Mouse (Mus musculus): ENCODE measurements at regions not wholly inside any gene's neighbourhood (a gene's known extent, or its start where the extent isn't known, plus 50 kb on each side); places are given as distances from the start of the nearest gene placed in this dataset.

DNA sequence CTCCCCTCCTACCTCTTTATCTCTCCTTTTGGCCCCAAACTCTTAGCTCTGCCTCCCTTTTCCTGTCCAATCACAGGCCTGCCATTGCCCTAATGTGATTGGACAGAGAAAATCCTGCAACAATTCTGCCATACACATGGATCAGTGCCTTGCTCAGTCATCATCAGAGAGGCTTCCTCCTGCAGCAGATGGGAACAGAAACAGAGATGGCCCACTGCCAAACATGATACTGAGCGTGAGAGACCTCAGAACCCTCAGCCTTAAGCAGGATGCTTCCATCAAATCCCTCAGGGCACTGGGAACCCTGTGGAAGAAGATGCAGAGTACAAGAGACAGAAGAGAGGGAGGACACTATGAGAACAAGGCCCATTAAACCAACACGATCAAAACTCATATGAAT lies 62.8 kb upstream of the Cacna2d3 start:
- no peak for DNase-seq (ENCODE audit: low read depth, low spot score)

DNA sequence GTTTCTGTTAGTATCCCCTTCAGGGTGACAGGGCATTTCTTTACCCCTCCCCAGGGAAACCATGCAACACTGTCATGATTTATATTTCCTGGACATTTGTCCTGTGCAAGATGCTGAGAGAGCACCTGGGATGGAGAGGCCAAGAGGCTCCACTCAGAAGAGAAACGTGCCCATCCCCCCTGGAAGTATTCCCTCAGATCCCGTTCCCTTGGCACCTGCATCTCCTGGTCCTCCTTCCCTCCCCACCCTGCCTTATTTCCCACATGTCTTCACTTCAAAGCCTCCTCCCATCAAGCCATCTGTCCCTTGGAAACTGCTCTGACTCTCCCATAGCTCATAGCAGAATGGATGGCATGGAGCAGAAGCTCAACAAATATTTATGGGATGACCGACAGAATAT lies 64.8 kb upstream of the Cacna2d3 start:
- no peak for DNase-seq (ENCODE audit: low read depth, low spot score)

DNA sequence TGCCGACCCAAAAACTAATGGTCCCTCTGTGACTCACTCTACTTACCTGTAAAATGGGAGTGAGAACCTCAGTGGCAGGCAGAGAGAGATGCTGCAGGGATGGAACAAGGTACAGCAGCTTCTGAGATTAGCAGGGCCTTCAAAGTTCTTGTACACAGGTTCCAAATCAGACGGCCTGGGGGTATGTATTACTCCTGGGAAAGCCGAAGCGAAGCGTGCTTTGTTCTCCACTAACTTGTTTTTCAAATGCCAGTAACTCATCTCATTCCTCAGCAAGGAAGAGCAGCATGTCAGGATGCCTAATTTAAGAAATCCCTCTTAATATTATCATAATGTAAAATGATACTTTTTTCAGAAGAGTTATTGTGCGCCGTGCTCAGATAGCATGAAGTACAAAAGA lies 66.1 kb upstream of the Cacna2d3 start:
- no peak for DNase-seq (ENCODE audit: low read depth, low spot score)

DNA sequence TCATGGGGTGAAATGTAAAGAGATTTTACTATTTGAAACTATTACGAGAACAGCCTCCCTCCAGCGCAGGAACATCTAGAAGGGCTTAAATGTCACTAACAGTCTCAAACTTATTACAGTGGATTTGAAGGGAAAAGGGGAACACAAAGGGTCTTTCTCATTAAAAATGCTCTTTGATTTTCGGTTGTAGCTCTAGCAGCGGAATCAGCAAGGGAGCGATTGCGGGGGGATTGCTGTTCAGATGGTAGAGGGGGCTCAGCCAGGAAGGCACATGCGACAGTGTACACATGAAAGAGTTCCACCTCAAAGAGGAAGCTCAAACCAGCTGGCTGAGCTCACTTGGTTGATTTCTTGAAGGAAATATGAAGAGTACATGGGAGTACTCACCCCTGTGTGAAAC lies 66.7 kb upstream of the Cacna2d3 start:
- no peak for DNase-seq (ENCODE audit: low read depth, low spot score)

DNA sequence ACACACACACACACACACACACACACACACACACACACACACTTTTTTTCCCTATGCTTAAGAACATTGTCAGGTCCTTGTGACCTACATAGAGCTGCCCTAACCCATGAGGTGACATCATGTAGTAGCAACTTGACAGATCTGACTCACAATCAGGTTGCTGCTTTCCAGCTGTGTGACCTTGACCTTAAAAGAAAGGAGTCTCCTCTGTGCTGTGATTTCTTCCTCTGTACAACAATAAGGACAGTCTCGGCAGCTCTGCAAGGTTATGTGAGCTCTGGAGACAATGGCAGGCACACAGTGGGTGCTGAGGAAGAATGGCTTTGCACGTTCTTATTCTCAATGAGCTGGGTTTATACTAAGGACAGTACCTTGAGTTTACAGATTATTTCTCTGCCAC lies 73.7 kb upstream of the Cacna2d3 start:
- peak; percentile 99 for DNase-seq (ENCODE audit: low read depth, low spot score)

DNA sequence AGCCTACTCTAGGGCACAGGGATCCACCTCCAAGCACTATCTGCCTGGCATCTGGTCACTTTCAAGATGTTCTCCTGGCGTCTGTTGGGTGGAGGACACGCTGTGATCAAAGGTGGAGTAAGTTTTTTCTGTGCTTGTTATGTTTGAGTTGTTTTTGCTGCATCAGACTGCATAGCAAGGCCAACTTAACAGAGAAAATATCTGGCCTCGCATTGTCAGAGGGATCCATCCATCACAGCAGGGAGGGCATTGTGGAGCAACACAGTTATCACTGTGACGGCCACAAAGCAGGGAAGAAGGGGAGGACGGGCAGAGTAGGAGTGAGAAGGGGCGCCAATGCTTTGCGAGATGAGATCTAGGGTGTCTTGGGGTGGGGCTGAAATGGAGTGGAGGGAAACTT lies 74.7 kb upstream of the Cacna2d3 start:
- DNase-seq (ENCODE audit: low read depth, low spot score): no peak

DNA sequence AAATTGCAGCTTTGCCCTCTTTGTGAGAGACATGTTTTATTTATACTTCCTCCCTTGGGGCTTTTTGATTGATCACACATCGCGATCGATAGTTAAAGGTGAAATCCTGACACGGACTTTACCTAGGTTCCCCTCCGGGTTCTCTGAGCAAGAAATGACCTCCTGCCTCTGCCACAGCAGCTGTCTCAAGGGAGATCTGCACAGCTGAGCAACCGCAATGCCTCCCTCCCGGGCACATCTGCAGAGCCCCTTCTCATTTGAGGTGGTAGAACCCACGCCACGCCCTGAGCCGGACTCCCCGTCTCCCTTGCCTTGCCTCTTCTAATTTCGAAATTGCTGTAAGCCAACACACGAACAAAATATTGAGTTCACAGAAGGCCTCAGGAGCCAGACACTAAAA lies 78.2 kb upstream of the Cacna2d3 start:
- no peak for DNase-seq (ENCODE audit: low read depth, low spot score)

DNA sequence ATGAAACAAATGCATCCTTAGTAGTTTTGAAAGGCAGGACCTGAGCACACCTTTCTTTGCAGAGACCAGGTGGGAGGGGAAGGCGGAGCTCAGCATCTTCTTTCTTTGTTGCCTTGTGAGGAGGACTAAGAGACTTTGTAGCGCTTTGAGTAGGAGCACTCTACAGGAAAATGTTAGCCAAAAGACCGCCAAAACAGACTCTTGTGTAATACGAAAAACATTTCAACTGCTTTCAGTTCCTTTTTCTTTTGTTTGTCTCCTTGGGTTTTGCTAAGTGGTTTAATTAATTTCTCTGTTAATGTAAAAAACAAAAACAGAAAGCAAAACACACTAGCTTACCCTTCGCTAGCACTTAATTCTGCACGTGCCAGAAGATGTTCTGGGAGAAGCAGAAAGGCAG lies 83.6 kb upstream of the Cacna2d3 start:
- no peak for DNase-seq (ENCODE audit: low read depth, low spot score)

DNA sequence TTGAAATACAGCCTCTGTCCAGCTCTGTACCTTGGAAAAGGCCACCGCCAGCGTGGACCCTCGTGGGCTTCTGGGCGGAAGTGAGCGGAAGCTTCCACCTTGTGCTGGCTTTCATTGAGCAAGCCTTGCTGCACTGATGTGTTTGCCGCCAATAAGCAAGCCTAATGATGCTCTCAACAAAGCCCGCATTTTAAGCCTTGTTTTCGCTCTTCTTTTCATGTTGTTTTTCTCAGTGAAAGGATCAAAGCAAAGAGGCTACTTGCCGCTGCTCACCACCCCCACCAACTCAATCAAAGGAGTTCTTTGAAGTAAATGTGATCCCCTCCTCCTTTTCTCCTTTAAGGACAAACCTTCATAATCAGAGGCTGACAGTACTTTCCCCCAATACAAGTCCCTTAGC lies 86.2 kb upstream of the Cacna2d3 start:
- no peak for DNase-seq (ENCODE audit: low read depth, low spot score)

DNA sequence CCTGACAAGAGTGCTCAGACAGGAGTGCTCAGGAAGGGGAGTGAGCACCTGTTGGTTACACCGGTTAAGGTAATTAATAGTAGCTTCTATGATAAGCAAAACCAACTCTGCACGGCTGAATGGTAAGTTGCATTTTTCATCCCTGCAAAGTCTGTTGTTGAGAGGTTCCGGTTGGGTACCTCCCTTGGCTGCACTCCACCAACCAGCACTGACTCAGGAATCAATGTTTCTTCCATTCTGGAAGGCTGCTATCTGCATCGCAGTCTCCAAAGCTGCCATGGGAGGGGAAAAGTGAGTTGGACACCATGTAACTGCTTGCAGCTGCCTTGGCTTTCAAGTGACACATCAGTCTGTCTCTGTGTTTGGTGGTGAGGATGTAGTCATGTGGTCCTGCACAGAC lies 93.0 kb upstream of the Cacna2d3 start:
- DNase-seq (ENCODE audit: low read depth, low spot score): no peak

DNA sequence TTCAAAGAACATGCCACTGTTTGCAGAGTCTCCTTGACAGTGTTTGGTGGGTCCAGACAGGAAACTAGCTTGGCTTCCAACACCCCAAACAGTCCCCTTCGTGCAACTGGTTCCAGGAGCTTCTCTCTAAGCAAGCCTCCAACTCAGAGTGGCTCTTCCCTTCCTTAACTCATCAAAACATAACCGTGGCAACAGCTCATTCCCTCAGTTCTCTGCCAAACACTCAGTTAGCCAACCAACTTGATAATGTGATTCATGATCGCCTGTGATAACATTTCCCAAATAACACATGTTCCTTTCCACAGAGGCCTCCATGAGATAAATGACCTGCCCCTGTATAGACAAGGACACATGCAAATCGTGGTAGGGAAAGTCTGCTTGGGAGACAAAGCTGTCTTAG lies 95.9 kb upstream of the Cacna2d3 start:
- DNase-seq (ENCODE audit: low read depth, low spot score): no peak

DNA sequence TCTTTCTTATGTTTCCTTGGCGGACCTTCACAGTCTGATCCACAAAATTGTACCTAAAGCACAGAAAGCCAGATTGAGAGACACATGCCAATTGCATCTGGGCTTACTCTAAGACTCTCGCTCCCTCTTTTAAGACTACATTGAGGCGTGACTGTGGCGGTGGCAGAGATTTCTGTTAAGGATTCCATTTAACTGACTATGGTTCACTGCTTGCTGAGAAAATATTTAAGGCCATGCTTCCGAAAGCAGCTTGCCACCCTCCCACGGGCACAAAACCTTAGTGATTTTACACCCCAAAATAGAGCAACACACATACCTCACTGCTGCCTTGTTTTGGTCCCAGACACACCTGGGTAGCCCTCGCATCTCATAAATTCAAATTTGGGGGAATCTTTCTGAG lies 96.6 kb upstream of the Cacna2d3 start:
- DNase-seq (ENCODE audit: low read depth, low spot score): no peak

DNA sequence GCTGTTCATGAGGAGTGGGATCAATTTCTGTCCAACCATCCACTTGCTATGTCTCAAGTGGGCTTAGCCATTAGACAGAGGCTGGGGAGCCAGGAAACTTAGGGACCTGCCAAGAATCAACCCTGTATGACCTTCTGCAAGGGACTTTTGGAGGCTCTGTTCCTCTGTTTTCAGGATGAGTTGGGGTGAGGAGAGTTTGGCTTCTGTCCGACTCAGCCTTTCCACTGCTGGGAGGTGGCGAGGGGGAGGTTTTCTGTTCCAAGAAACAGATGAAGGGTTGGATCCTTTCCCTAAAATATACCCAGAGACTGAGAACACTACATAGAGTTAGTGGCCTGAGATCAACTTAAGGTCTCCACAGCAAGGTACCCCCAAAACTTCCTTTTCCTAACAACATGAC lies 97.1 kb upstream of the Cacna2d3 start:
- no peak for DNase-seq (ENCODE audit: low read depth, low spot score)

DNA sequence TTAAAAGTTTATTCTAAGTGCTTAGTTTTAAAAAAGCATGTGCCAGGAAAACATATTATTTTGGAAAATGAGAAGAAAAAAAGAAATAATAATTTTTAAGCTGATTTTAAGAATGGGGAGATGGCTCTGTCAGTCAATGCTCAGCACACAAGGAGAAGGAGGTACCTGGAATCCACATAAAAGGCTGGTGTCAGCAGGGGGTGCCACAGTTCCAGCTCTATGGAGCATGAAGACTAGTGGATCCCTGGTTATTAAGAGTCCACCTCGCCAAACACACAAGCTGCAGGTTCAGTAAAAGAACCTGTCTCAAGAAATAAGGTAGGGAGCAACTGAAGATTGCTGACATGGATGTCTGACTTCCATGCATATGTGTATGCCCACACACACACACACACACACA lies 115.4 kb upstream of the Cacna2d3 start:
- DNase-seq (ENCODE audit: low read depth, low spot score): no peak

DNA sequence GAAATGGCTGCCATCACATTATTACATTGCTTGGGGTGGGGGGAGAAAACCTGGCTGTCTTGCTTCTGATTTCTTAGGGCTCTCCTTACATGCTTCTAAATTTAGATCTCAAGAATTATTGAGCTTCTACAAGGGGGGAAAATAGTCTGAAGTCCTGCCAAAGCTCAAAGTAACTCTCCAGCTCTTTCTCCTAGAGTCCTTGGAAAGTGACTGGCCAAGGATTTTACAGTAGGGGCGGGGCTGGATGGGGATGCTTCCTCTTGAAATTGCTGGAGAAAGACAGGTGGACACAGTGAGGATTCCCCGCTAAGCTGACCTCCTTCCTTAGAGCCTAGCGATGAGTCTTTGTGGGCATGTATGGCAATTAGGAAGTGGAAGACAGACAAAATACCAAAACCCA lies 117.9 kb upstream of the Cacna2d3 start:
- DNase-seq (ENCODE audit: low read depth, low spot score): no peak

DNA sequence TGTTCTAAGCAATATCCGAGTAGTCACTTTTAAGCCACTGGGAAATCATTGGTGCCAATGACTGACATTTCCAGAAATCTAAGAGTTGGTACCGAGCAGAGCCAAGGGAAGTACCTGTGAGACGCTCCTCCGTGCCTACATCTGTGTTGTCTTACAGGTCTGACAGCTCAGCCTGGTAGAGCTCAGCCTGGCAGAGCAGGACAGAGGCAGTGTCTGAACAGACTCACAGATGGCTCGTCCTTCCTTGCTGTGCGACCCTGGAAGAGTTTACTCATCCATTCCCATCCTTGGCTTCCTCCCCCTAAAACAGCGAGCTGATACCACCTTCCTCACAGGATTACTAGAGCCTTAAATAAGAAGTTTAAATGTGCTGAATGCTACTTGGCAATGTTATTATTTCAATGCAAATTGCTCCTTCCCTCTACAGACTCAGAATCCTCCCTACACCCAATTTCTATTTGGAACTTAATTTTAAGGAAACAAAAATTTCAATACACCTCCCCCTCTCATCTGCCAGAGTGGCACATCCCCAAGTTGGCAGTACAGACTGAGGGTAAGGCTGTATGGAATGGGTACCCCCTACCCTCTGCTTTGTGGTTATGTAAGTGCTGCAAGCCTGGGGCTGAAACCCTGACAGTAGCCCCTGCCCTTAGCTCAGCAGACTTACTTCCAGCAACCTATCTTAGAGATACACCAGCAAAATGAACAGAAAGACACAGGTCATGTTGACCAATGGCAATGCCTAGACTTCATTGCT lies 119.9 kb upstream of the Cacna2d3 start:
- no peak for DNase-seq (ENCODE audit: low read depth, low spot score)

DNA sequence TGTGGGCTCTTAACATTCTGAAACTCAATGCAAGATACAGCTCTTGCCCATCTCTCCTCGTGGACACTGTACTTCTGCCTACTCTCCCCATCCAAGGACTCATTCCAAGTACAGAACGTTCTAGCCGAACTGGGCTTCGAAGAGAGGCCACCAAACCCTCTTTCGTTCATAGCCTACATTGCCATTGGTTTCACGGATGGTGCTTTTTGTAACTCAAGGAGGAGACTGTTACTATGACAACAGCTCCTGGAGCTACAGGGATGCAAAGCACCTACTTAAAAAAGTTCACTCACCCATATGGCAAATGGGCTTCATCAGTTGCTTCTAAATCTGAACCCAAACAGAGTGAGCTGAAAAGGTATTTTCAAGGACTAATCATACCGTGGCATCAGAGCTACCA lies 120.4 kb upstream of the Selenok start:
- DNase-seq (ENCODE audit: low read depth, low spot score): no peak

DNA sequence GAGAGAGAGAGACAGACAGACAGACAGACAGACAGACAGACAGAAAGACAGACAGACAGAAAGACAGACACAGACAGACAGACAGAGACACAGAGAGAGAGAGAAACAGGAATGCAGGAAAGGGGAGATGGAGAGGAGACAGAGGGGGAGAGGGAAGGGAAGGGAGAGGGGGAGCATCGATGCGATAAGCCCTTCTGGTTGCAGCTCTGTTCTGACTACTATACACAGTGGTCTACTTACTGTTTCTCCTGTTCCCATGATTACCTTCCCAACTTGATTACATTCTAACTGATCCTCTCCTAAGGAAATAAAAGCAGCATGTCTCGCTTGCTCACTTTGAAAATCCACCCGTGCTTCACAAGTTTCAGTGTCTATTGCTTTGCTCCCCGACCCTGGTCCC lies 116.8 kb upstream of the Selenok start:
- no peak for DNase-seq (ENCODE audit: low read depth, low spot score)

DNA sequence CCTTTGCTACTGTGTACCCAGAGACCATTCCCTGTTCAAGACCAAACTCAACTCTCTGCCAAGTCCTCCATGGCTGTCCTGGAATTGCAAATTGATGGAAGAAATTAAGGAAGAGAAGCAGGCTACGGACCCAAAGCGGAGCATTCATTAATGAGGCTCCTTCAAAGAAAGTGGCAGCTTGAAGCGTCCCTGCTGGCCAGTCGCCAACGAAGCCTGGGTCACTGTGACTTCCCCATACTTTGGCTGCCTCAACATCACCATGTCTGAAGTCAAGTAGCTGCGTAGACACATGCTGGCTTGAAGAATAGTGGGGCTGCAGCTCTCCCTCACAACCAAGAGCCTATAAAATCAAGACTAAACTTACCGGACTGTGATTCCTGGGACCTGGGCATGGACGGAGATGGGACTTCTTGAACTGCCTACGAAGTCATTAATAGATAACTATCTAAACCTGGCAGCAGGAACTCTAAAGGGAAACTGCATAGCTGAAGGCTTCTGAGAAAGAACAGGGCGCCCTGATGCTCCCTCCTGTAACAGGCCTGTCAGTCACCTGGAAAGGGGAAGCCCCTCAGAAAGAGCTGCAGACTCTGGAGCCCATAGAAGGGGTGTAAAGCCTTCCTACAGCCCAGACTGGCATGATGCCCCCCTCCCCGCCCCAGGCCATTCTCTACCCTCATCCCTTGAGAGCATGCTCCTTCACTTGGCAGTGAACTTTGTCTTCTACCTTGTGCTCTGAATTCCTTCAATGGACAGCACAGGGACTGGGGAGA lies 116.0 kb upstream of the Selenok start:
- no peak for DNase-seq (ENCODE audit: low read depth, low spot score)

DNA sequence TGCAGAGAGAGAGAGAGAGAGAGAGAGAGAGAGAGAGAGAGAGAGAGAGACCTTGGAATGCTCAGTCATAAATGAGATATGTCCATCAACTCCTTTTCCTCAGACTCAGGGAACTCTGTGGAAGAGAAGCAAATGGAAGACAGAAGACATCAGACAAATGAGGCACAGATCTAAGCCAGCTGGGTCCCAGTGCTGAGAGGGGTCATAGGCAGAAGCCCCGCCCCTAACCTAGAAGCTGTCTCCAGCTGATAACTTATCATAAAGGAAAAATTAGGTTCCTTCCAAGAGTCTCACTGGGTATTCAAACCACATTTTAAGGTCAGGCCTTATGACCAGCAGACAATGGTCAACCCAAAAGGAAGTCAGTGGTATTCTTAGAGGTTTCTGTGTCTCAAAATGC lies 106.1 kb upstream of the Selenok start:
- DNase-seq (ENCODE audit: low read depth, low spot score): no peak

DNA sequence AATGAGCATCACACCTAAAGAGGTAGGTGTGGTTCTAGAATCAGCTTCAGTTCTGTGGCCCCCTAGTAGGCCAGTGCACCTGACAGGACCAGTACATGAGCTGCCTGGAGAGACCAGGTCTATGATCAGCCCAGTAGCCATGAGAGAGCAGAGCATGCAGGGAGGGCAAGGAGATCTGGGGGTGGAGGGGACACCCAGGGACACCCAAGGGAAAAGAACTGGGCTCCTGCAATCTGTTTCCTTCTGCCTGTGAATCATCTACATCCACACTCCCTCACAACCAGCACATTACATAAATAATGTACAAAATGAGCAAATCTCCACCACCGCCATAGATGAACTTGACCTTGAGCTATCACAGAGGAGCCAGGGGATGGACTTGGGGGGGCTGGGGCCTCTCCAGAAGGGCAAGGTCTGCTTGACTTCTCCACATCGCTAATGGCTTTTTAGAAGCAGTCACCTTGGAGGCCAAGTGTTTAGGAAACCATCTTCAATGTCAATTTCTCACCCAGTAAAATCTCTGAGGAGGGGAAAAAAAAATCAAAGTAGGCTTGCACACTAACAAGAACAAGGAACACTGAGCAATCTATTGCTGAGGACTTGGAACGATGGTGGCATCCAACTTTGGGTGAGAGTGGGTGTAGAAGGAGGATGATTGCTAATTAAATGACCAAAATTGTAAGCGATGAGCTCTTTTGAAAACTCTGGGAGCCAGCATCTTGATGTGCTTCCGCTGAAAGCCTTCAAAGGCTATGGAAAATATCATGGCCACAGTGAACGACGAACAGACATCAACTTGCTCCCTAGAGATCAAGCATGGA lies 101.4 kb upstream of the Selenok start:
- DNase-seq (ENCODE audit: low read depth, low spot score): no peak

DNA sequence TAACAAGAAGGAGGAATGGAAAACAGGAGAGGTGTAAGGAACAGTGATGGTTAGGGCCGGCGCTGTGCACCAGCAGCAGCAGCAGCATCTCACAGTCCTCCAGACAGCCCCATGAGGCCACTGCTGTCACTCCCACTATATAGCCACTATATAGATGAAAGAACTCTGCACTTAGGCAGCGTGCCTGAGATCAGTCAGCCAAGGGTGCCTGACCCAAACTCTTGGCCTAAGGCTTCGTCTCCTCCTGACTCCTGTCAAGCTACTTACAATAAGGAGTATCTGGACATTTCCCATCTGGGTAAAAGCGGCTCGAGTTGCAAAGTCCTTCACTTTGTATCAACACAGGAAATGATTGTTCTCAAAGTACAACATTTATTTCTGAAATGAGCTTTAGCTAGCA lies 100.8 kb upstream of the Selenok start:
- DNase-seq (ENCODE audit: low read depth, low spot score): no peak

DNA sequence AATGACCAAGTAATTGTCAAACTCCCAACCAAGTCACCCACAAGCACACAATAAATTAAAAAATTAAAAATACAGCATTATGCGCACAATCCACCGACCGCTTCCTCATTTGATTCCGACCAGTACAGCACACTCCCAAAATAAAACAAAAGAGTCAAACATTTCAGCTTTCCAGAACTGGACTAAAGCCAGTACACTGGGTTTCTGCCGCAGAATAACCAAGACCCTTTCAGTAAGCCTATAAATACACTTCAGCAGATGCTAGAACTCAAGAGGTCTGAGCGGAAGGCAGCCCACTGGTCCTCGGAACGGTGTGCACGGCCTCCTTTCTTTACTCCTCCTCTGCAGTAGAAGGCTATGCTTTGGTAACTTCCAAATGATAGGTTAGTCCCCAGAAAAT lies 98.2 kb upstream of the Selenok start:
- DNase-seq (ENCODE audit: low read depth, low spot score): no peak
